Mouse (Mus musculus): ENCODE results near the gene C1rl.
"Not testable (repeated sequence)": the region's sequence is repeated elsewhere in the genome, so short reads cannot be mapped to it uniquely, and the experiment has no call there.

C1rl gene

GRCm38 (mm10) chr6:124502021-124502420 lies 9.1 kb downstream of the C1rl start:
- DNase-seq (ENCODE audit: low read depth, low spot score): no peak

GRCm38 (mm10) chr6:124505028-124505427 lies 12.1 kb downstream of the C1rl start:
- DNase-seq (ENCODE audit: low read depth, low spot score): peak; percentile 45

GRCm38 (mm10) chr6:124506991-124507390 lies 14.1 kb downstream of the C1rl start:
- no peak for DNase-seq (ENCODE audit: low read depth, low spot score)

GRCm38 (mm10) chr6:124508292-124508691 lies 15.4 kb downstream of the C1rl start:
- no peak for DNase-seq (ENCODE audit: low read depth, low spot score)

GRCm38 (mm10) chr6:124509192-124509591 lies 16.3 kb downstream of the C1rl start:
- DNase-seq (ENCODE audit: low read depth, low spot score): not testable (repeated sequence)

GRCm38 (mm10) chr6:124511936-124512335 lies 19.0 kb downstream of the C1rl start:
- no peak for DNase-seq (ENCODE audit: low read depth, low spot score)

- DNase-seq (ENCODE audit: low read depth, low spot score): peak; percentile 70
Observed at GRCm38 (mm10) chr6:124512355-124512836, 19.5 kb downstream of the C1rl start, which contains the start of gene C1ra. C1ra (plus strand) TSS chr6:124512405.

- DNase-seq (ENCODE audit: low read depth, low spot score): not testable (repeated sequence)
Observed at GRCm38 (mm10) chr6:124517733-124518132, 24.8 kb downstream of the C1rl start.

GRCm38 (mm10) chr6:124522082-124522481 lies 29.2 kb downstream of the C1rl start:
- DNase-seq (ENCODE audit: low read depth, low spot score): not testable (repeated sequence)

- no peak for DNase-seq (ENCODE audit: low read depth, low spot score)
Observed at GRCm38 (mm10) chr6:124527881-124528280, 35.0 kb downstream of the C1rl start.

GRCm38 (mm10) chr6:124531077-124531476 lies 38.2 kb downstream of the C1rl start:
- no peak for DNase-seq (ENCODE audit: low read depth, low spot score)

- not testable (repeated sequence) for DNase-seq (ENCODE audit: low read depth, low spot score)
Observed at GRCm38 (mm10) chr6:124536125-124536829, 43.4 kb downstream of the C1rl start.

GRCm38 (mm10) chr6:124541176-124541575 lies 48.3 kb downstream of the C1rl start:
- DNase-seq (ENCODE audit: low read depth, low spot score): not testable (repeated sequence)

- DNase-seq (ENCODE audit: low read depth, low spot score): peak; percentile 24
Observed at GRCm38 (mm10) chr6:124542284-124542683, 49.4 kb downstream of the C1rl start, which contains the start of gene C1s1. C1s1 (minus strand) TSS chr6:124542359.

GRCm38 (mm10) chr6:124544466-124544865 lies 51.6 kb downstream of the C1rl start:
- DNase-seq (ENCODE audit: low read depth, low spot score): no peak

GRCm38 (mm10) chr6:124545425-124545824 lies 52.5 kb downstream of the C1rl start:
- peak; percentile 15 for DNase-seq (ENCODE audit: low read depth, low spot score)

- not testable (repeated sequence) for DNase-seq (ENCODE audit: low read depth, low spot score)
Observed at GRCm38 (mm10) chr6:124547979-124548378, 55.1 kb downstream of the C1rl start.

- DNase-seq (ENCODE audit: low read depth, low spot score): no peak
Observed at GRCm38 (mm10) chr6:124549023-124549550, 56.2 kb downstream of the C1rl start.

- DNase-seq (ENCODE audit: low read depth, low spot score): no peak
Observed at GRCm38 (mm10) chr6:124552766-124553165, 59.9 kb downstream of the C1rl start.

GRCm38 (mm10) chr6:124555956-124556355 lies 63.0 kb downstream of the C1rl start:
- not testable (repeated sequence) for DNase-seq (ENCODE audit: low read depth, low spot score)

All from A20 (cell line).